Mouse (Mus musculus) layer of hippocampus, postnatal 14 days (tissue): Measurements from ENCODE around the gene Wdfy4. TPM values are rescaled to one million over a fixed set of nuclear protein-coding genes. Genes with fewer than 3 reads are reported as not detected.

Source experiments
- DNase-seq, 2 experiments: peaks; one replicate each; pipeline ENCODE4 v3.0.0; 2021 to 2022; ENCODE audit warnings: low spot score in 2 of 2, mixed read lengths in 1 of 2
- long read RNA-seq, 2 experiments: library from polyadenylated mRNA; stranded (forward); transcript quantifications; one replicate each; pipeline ENCODE4 v2.0.0; 2021
- total RNA-seq, 2 experiments: library from RNA; stranded (reverse); gene quantifications; 2 replicates each; pipeline ENCODE4 v1.2.3; 2021

The Wdfy4 gene
- 1 to 10 TPM; 2.9 to 3.2 TPM for total RNA-seq
- long read RNA-seq, experiment 1, partial matches to known transcripts = 1 of 1 reads
- long read RNA-seq, experiment 1, other reads (novel, unspliced or antisense) = 0 of 1 reads
- long read RNA-seq, experiment 2, partial matches to known transcripts = 1 of 1 reads
- long read RNA-seq, experiment 2, other reads (novel, unspliced or antisense) = 0 of 1 reads

GRCm38 (mm10) chr14:33185068-33185800 lies at the start of gene Wdfy4:
TSS of gene Wdfy4 (minus strand) at chr14:33185508.
- no peak for DNase-seq

GRCm38 (mm10) chr14:33232048-33232447 lies 46.7 kb upstream of the Wdfy4 start:
- no peak for DNase-seq

DNA sequence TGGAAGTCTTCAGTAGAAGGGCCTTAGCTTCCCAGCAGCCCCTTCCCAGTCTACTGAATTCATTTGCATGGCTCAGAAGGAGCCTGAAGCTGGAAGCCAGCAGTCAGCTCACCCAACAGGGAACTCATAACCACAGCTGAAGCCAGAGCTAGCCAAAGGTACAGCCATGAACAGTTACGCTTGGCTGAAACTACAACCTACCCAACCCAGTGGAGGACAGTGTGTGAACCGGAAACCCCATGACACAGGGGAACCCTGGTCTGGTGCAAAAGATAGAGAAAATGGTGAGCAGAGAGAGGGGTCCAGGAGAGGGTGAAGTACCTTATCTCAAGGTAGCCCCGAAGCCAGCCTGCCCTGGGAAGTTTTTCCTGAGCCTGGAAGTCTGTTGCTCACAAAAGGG lies 46.0 kb upstream of the Wdfy4 start:
- DNase-seq = no peak

GRCm38 (mm10) chr14:33230672-33231071 lies 45.4 kb upstream of the Wdfy4 start:
- no peak for DNase-seq

DNA sequence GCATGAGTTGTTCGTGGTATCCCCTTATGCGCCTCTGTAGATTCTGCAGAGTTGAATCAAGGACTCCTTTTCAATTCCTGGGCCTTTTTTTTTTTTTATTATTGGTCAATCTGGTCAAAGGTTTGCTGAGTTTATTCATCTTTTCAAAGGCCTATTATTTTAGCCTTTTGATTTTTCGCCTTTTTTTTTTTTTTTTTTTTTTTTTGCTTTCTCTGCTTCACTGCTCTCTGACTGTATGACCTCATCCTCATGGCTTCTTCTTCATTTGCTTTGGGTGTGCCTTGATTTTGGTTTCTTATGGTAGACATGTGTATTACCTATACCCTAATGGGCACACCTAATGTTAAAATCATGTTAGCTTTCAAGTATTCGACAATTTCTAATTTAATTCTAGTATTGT lies 39.9 kb upstream of the Wdfy4 start:
- DNase-seq = no peak

- no peak for DNase-seq
Measured at GRCm38 (mm10) chr14:33216343-33217208, 31.3 kb upstream of the Wdfy4 start.

GRCm38 (mm10) chr14:33215163-33215562 lies 29.9 kb upstream of the Wdfy4 start:
- DNase-seq = no peak

GRCm38 (mm10) chr14:33214767-33215128 lies 29.4 kb upstream of the Wdfy4 start:
- DNase-seq = no peak

DNA sequence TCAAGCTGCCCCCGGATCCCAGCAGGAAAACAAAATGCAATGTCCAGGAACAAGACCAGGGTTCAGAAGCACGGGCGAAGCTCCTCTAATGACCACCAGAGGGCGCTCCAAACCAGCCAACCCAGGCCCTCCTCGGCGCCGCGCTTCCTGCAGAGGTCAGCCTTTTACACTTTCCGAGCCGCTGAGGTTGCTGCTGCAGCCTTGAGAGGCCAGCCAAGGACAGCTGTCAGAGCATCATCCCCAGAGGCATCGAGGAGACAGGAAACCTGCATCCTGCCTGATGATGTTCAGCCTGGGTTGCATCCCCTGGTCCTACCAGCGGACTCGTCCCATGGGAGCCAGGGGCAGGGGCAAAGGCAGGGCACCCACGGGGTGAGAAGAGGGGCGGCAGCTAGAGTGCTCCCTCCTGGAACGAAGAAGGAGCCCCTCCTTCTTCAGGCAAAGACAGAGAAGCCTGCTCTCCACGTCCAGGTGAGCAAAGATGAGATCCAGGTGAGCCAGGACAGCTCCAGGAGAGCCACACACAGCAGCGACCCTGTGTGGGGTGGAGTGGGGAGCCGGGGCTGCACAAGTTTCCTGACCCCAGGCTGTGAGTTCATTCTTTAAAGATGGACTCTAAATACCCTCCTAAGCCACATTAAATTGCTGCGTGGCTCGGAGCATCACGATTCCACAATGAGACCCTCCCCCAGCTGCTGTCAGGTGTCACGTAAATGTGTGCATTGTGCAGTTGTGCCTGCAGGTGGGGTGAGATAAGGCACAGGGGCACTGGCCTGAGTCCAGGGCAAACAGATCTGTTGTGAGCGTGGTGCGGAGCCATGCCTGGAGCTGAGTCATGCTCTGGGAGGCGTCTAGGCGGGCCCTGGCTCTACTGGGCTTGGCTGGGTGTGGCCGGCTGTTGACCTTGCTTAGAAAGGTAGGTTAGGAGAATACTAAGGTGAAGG lies 28.8 kb upstream of the Wdfy4 start, which contains the start of gene Arhgap22:
Arhgap22 (plus strand) TSS at position 204 of the 944 bp plus-strand sequence.
- peak; percentile 82 to 84 for DNase-seq

DNA sequence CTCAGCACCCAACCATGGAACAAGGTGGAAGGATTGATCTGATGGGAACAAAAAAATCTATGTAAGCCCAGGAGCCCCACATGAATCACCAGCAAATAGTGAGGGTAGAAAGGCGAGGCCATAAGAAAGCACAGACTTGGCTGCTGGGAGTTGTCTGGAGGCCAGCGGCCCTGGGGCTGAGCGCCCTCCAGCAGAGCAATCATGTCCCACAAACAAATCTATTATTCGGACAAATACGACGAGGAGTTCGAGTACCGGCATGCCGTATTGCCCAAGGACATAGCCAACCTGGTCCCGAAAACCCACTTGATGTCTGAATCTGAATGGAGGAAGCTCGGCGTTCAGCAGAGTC lies 27.6 kb upstream of the Wdfy4 start:
- DNase-seq = no peak

GRCm38 (mm10) chr14:33212271-33212957 lies 27.1 kb upstream of the Wdfy4 start:
- DNase-seq = no peak

DNA sequence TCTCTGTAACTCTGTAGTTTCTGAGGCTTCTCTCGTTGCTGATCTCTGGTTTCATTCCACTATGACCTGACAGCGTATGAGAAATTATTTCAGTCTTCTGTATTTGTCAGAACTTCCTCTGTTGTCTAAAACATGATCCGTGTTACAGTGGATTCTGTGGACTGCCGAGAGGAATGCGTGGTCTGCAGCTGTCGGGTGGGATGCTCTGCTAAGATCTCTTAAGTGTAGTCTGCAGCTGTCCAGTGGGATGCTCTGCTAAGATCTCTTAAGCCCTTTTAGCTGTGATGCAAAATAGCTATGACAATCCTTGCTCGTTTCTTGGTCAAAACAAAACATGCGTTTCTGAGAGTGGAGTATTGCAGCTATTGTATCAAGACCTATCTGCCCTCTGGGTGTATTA lies 25.5 kb upstream of the Wdfy4 start:
- no peak for DNase-seq

- DNase-seq = no peak
Measured at GRCm38 (mm10) chr14:33208331-33208730, 23.0 kb upstream of the Wdfy4 start.

DNA sequence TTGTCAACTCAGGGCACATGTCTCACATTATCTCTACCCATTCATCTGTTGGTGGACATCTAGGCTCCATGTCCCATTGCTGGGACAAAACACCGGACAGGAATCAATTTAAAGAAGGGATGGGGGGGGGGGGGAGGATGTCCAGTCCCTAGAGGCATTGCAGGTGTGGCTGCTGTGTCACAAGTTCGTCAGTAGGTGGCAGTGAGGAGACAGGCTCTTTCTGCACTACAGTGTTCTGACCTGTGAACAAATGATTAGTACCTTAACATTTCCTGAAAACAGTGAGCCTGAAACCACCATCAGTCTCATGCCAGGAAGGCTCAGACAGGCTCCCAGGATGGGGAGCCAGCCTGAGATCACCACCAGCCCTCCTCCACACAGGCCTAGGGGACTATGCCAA lies 21.7 kb upstream of the Wdfy4 start:
- no peak for DNase-seq

DNA sequence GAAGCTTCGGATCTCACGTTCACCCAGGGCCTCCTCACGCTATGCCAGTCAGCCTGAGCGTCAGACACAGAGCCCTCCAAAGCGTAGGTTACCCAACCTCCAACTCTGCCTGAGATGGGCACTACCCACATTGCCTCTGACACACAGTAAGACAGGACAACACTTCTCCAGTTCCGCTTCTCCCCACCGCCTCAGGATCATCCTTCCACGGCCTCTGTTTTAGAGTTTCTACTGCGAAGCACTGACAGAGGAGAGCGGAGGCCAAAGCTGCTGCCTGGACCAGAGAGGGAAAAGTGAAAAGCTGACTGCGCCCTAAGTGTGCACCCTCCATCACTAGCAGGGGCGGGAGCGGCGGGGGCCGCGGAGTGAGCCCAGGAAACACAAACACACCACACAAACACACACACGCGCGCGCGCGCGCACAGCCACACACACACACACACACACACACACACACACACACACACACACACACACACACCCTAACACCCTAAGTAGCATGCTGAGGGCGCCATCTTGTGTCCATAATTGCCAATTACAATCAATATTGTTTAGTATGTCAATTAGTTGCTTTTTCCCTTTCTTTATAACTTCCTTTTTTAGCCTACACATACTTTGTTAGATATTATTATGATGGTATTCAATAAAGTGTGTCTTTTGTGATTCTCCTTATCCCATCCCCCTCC lies 20.1 kb upstream of the Wdfy4 start:
- no peak for DNase-seq

- no peak for DNase-seq
Measured at GRCm38 (mm10) chr14:33203777-33204176, 18.5 kb upstream of the Wdfy4 start.

- DNase-seq = no peak
Measured at GRCm38 (mm10) chr14:33202885-33203284, 17.6 kb upstream of the Wdfy4 start.

GRCm38 (mm10) chr14:33202161-33202560 lies 16.9 kb upstream of the Wdfy4 start:
- no peak for DNase-seq

DNA sequence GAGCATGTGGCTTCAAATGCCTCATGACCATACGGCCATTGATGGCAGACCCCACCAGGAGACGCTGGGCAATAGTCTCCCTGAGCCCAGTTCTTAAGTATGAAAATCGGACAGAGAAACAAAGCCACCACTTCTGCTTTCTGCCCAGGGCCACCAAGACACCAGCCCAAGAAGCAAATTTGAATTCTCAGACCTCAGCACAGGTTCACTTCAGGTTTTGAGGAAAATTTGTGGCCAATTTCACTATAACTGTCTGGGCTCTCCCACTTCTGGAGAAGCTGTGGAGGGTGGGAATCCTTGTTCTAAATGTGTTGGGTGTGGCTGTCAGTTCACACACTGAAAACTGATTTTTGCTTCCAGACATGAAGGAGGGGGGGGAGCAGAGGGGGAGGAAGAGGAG lies 8.9 kb upstream of the Wdfy4 start:
- no peak for DNase-seq

- DNase-seq = no peak
Measured at GRCm38 (mm10) chr14:33193762-33194161, 8.5 kb upstream of the Wdfy4 start.
